Mouse (Mus musculus) erythroblast, embryonic 14.5 days (primary cell): ENCODE results near the gene Fbxo3.

Experiments used
- GATA1 ChIP-seq: IDR thresholded peaks from 2 replicates; pipeline ENCODE4 v1.6.1; 2012; ENCODE audit warnings: low read length, inconsistent platforms, mixed read lengths
- TAL1 ChIP-seq: IDR thresholded peaks from 3 replicates; pipeline ENCODE4 v1.6.1; 2012; ENCODE audit warnings: low read length, inconsistent platforms, mixed read lengths

- no peak for TF ChIP-seq TAL1
- TF ChIP-seq GATA1, result no peak
These were observed 2.9 kb downstream of the Fbxo3 start for GRCm38 (mm10) chr2:104030381-104030780.
